Mouse (Mus musculus): ENCODE results near the gene Ccr6.

DNA sequence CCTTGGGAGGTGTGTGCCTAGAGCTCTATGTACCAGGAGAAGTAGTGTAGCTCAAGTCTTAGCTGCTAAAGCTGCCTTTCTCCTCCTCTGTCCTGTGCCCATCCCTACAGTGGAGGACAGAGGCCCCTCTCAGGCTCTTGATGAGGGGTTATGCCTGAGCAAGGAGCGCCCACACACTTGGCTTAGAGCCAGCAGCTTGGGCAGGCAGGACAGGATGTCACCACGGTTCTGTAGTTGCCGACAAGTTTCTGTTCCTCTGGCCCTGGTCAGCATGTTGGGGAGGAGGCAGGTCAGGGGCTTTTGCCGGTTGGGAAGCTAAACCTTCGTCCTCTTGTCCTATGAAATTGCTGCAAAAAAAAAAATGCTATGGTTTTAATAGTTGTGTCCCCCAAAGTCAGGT lies 3.8 kb upstream of the Ccr6 start:
- TF ChIP-seq CTCF (IDR thresholded peaks at IDR 0.05; ENCODE audit: extremely low read depth, insufficient read depth, insufficient read length, insufficient replicate concordance) (no peak), POLR2A (IDR thresholded peaks at IDR 0.05; ENCODE audit: low read depth, low read length) (no peak)

Measured in spleen, adult 2 months (tissue).